Mouse (Mus musculus) brain, embryonic 14.5 days (tissue): ENCODE data around the gene Acoxl.

Source experiments
- CTCF ChIP-seq: fragments of 200-500 bp; IDR thresholded peaks from 2 replicates; pipeline ENCODE4 v1.5.1; 2012; ENCODE audit warnings: inconsistent platforms, mild to moderate bottlenecking, moderate library complexity, borderline replicate concordance; ENCODE audit not compliant: insufficient read depth, insufficient read length; ENCODE audit errors: extremely low read depth
- POLR2A ChIP-seq: fragments of 200-500 bp; IDR thresholded peaks from 2 replicates; pipeline ENCODE4 v1.6.1; 2012; ENCODE audit warnings: mild to moderate bottlenecking, inconsistent platforms, borderline replicate concordance; ENCODE audit not compliant: poor library complexity, insufficient read depth, insufficient read length, severe bottlenecking; ENCODE audit errors: extremely low read depth

DNA sequence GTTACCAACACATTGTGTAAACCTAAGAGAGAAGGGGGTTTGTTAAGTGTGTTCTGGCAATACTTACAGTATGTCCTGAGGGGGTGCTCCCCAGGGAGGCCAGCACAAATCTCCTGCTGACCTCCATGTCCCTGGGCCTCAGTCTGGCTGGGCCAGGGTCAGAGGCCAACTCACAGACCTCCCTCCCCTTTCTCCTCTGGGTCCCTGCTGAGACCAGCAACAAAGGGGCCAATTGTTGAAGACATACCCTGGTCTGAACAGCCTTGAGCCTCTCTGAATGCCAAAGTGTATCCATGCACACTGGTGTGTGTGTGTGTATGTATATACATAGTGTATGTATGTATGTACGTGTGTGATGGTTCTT lies 69.0 kb downstream of the Acoxl start:
- TF ChIP-seq CTCF = no peak
- TF ChIP-seq POLR2A = no peak
